Mouse (Mus musculus) stomach, postnatal 0 days (tissue): ENCODE measurements around the gene Stac3. TPM values are rescaled to one million over a fixed set of nuclear protein-coding genes. Genes with fewer than 3 reads are reported as not detected.

Source experiments
- ATAC-seq: fragments of 200-750 bp; cut with Nextera tagmentation; 2 replicates; pipeline ENCODE4 v1.8.0; 2017; ENCODE audit not compliant: low FRiP score, low TSS enrichment
- DNase-seq: peaks from one replicate; pipeline ENCODE4 v3.0.0-alpha.2; 2016; ENCODE audit warnings: low spot score
- H3K27ac ChIP-seq: fragments of 300-500 bp; sonication (generic); replicated peaks from 2 replicates; pipeline ENCODE4 v1.5.1; 2014; ENCODE audit warnings: mild to moderate bottlenecking, control low read depth
- H3K27me3 ChIP-seq: fragments of 300-500 bp; sonication (generic); 2 replicates; pipeline ENCODE4 v1.6.1; 2014; ENCODE audit warnings: low read length; ENCODE audit not compliant: control insufficient read depth, insufficient read depth
- H3K36me3 ChIP-seq: fragments of 300-500 bp; sonication (generic); 2 replicates; pipeline ENCODE4 v1.6.1; 2014; ENCODE audit warnings: low read length, mixed read lengths; ENCODE audit not compliant: control insufficient read depth, insufficient read depth
- H3K4me1 ChIP-seq: fragments of 300-500 bp; sonication (generic); replicated peaks from 2 replicates; pipeline ENCODE4 v1.6.1; 2014; ENCODE audit warnings: antibody characterized with exemption; ENCODE audit not compliant: control insufficient read depth, insufficient read depth
- H3K4me2 ChIP-seq: fragments of 300-500 bp; sonication (generic); replicated peaks from 2 replicates; pipeline ENCODE4 v1.6.1; 2014; ENCODE audit warnings: low read depth, mild to moderate bottlenecking, control low read depth, moderate library complexity
- H3K4me3 ChIP-seq: fragments of 300-500 bp; sonication (generic); 2 replicates; pipeline ENCODE4 v1.5.1; 2014; ENCODE audit warnings: low read depth, low read length, control low read depth
- H3K9ac ChIP-seq: fragments of 300-500 bp; sonication (generic); 2 replicates; pipeline ENCODE4 v1.6.1; 2014; ENCODE audit warnings: mild to moderate bottlenecking, low read length, control low read depth, mixed read lengths
- H3K9me3 ChIP-seq: fragments of 300-500 bp; sonication (generic); 2 replicates; pipeline ENCODE4 v1.6.1; 2016; ENCODE audit warnings: low read length; ENCODE audit not compliant: control insufficient read depth
- CTCF ChIP-seq: IDR thresholded peaks from 2 replicates; pipeline ENCODE4 v1.5.1; 2016; ENCODE audit warnings: antibody characterized with exemption, low read depth, mild to moderate bottlenecking, moderate library complexity
- EP300 ChIP-seq: optimal IDR thresholded peaks from 2 replicates; pipeline ENCODE3; 2016; ENCODE audit warnings: antibody characterized with exemption
- WGBS: fragments of 180-500 bp; shearing (Covaris S2); extraction: QIAGEN DNeasy Blood & Tissue Kit; methylation state at CpG from one replicate; pipeline ENCODE4 v1.1.7; 2014; 5-methylcytosine and 5-hydroxymethylcytosine counted together
- polyA plus RNA-seq: library from polyadenylated mRNA; unstranded; fragments of >200 nt; fragmentation: Nextera tagmentation; extraction: Ambion mirVana; gene quantifications from 2 replicates; pipeline ENCODE4 v1.2.1, GENCODE M21; 2015

Gene Stac3
- polyA plus RNA-seq, 1 experiment from 2014 or later, result 0.23 TPM

- Histone ChIP-seq H3K27me3 (no peaks in the 10 kb centered on the region), H3K27ac (no peak overlapping the region), H3K4me2 (no peak overlapping the region), H3K4me3 (no peak overlapping the region), H3K36me3 (peaks cover 63% of the 10 kb centered on the region), H3K4me1 (no peaks in the 10 kb centered on the region), H3K9ac (no peak overlapping the region), H3K9me3 (no peaks in the 10 kb centered on the region)
- TF ChIP-seq CTCF (no peak), EP300 (no peak)
- ATAC-seq (no peak), DNase-seq (no peak)
- WGBS, result 89% methylated on average over 17 of the region's 17 CpGs
Measured at GRCm38 (mm10) chr10:127549892-127550291, 48.4 kb downstream of the Stac3 start.

- peak; percentile 76 for TF ChIP-seq CTCF
- TF ChIP-seq EP300, result no peak
- H3K9me3 ChIP-seq, result no peaks in the 10 kb centered on the region
- DNase-seq (no peak), ATAC-seq (no peak)
- no peaks in the 10 kb centered on the region for H3K4me1 ChIP-seq
- H3K27me3 ChIP-seq, result no peaks in the 10 kb centered on the region
- no peak overlapping the region for H3K4me2 ChIP-seq
- H3K9ac ChIP-seq, result no peak overlapping the region
- H3K27ac ChIP-seq, result no peak overlapping the region
- H3K36me3 ChIP-seq, result peaks cover 56% of the 10 kb centered on the region
- no peak overlapping the region for H3K4me3 ChIP-seq
- 79% methylated on average over 18 of the region's 18 CpGs for WGBS
Measured at GRCm38 (mm10) chr10:127555703-127556102, 54.2 kb downstream of the Stac3 start.

GRCm38 (mm10) chr10:127557397-127557796, 55.9 kb downstream of the Stac3 start:
- Histone ChIP-seq H3K4me3 (no peak overlapping the region), H3K4me2 (no peak overlapping the region), H3K27ac (no peak overlapping the region), H3K9me3 (no peaks in the 10 kb centered on the region), H3K36me3 (peaks cover 55% of the 10 kb centered on the region), H3K9ac (no peak overlapping the region), H3K4me1 (no peaks in the 10 kb centered on the region), H3K27me3 (no peaks in the 10 kb centered on the region)
- ATAC-seq (no peak), DNase-seq (no peak)
- TF ChIP-seq CTCF (peak; percentile 60), EP300 (no peak)
- 87% methylated on average over 13 of the region's 13 CpGs for WGBS

Other genes starting within 250 kb of the Stac3 start
- gene Kif5a, start 238.3 kb upstream of the Stac3 start, polyA plus RNA-seq, result 2.2 and 2.3 TPM in 2 replicates
- gene Dctn2, start 235.3 kb upstream of the Stac3 start, polyA plus RNA-seq, result 134 and 147 TPM in 2 replicates
- gene Mbd6, start 212.7 kb upstream of the Stac3 start, polyA plus RNA-seq, result 8.5 and 8.9 TPM in 2 replicates
- gene Mars, start 189.9 kb upstream of the Stac3 start, polyA plus RNA-seq, result 66.6 and 70.4 TPM in 2 replicates
- gene Arhgap9, start 179.7 kb upstream of the Stac3 start, polyA plus RNA-seq, result 5.2 and 5.7 TPM in 2 replicates
- gene Gli1, start 159.7 kb upstream of the Stac3 start, polyA plus RNA-seq, result 2.3 and 2.4 TPM in 2 replicates
- gene Inhbe, start 147.3 kb upstream of the Stac3 start, polyA plus RNA-seq, result 0.02 and 0.12 TPM in 2 replicates
- 0.15 TPM in 1 of 2 replicates, not detected in the other for gene Inhbc, start 131.3 kb upstream of the Stac3 start, polyA plus RNA-seq
- 14.3 and 17.6 TPM in 2 replicates for gene R3hdm2, start 121.4 kb upstream of the Stac3 start, polyA plus RNA-seq
- gene Ndufa4l2, start 13.3 kb downstream of the Stac3 start, polyA plus RNA-seq, result 58.2 and 72.8 TPM in 2 replicates
- 38.9 and 40.9 TPM in 2 replicates for gene Shmt2, start 20.8 kb downstream of the Stac3 start, polyA plus RNA-seq
- 2.7 and 4.0 TPM in 2 replicates for gene Nxph4, start 32.9 kb downstream of the Stac3 start, polyA plus RNA-seq
- 32.7 and 37.4 TPM in 2 replicates for gene Lrp1, start 119.5 kb downstream of the Stac3 start, polyA plus RNA-seq
- gene Stat6, start 141.3 kb downstream of the Stac3 start, polyA plus RNA-seq, result 31.4 and 34.6 TPM in 2 replicates
- 4.1 and 4.5 TPM in 2 replicates for gene Nemp1, start 165.2 kb downstream of the Stac3 start, polyA plus RNA-seq
- gene Nab2, start 166.9 kb downstream of the Stac3 start, polyA plus RNA-seq, result 6.8 and 8.9 TPM in 2 replicates
- gene Myo1a, start 203.5 kb downstream of the Stac3 start, polyA plus RNA-seq, result 39.3 and 42.1 TPM in 2 replicates
- gene Tac2, start 222.8 kb downstream of the Stac3 start, polyA plus RNA-seq, result 0.34 and 0.35 TPM in 2 replicates
- gene Zbtb39, start 237.9 kb downstream of the Stac3 start, polyA plus RNA-seq, result 1.4 and 1.6 TPM in 2 replicates